Mouse (Mus musculus) left cerebral cortex, adult 18-20 months (tissue): ENCODE results near the gene Cecr2. TPM values are rescaled to one million over a fixed set of nuclear protein-coding genes. Genes with fewer than 3 reads are reported as not detected.
"Not testable (repeated sequence)": the region's sequence is repeated elsewhere in the genome, so short reads cannot be mapped to it uniquely, and the experiment has no call there.

Experiments
- DNase-seq, 2 experiments: peaks; one replicate each; pipeline ENCODE4 v3.0.0; 2021 to 2022; ENCODE audit warnings: low spot score in 2 of 2, mixed read lengths in 1 of 2
- long read RNA-seq, 2 experiments: library from polyadenylated mRNA; stranded (forward); transcript quantifications; one replicate each; pipeline ENCODE4 v2.0.0; 2021
- total RNA-seq, 2 experiments: library from RNA; stranded (reverse); gene quantifications; 2 replicates each; pipeline ENCODE4 v1.2.3; 2021

Gene Cecr2
- total RNA-seq = 1 to 10 TPM; 2.7 to 3.9 TPM
- long read RNA-seq, experiment 1, partial matches to known transcripts = 0 of 3 reads
- long read RNA-seq, experiment 1, other reads (novel, unspliced or antisense) = 2 of 3 reads
- long read RNA-seq, experiment 2 = 0 reads

- peak; percentile 35 to 47 for DNase-seq
Measured at GRCm38 (mm10) chr6:120665816-120666760, at the start of gene Cecr2. Cecr2 (plus strand) TSS chr6:120666369.

GRCm38 (mm10) chr6:120617586-120617985 is 48.6 kb upstream of the Cecr2 start:
- DNase-seq = no peak

GRCm38 (mm10) chr6:120618518-120619402 is 47.4 kb upstream of the Cecr2 start:
- no peak for DNase-seq

- no peak for DNase-seq
Measured at GRCm38 (mm10) chr6:120620193-120620592, 46.0 kb upstream of the Cecr2 start.

- DNase-seq = no peak
Measured at GRCm38 (mm10) chr6:120625081-120625480, 41.1 kb upstream of the Cecr2 start.

GRCm38 (mm10) chr6:120627096-120627495 is 39.1 kb upstream of the Cecr2 start:
- DNase-seq = no peak

GRCm38 (mm10) chr6:120628963-120629362 is 37.2 kb upstream of the Cecr2 start:
- no peak for DNase-seq

GRCm38 (mm10) chr6:120635391-120636028 is 30.7 kb upstream of the Cecr2 start:
- DNase-seq = no peak

- DNase-seq = no peak
Measured at GRCm38 (mm10) chr6:120639547-120639946, 26.6 kb upstream of the Cecr2 start.

- no peak for DNase-seq
Measured at GRCm38 (mm10) chr6:120641866-120642378, 24.2 kb upstream of the Cecr2 start.

- no peak for DNase-seq
Measured at GRCm38 (mm10) chr6:120643776-120644175, 22.4 kb upstream of the Cecr2 start.

GRCm38 (mm10) chr6:120644346-120645299 is 21.5 kb upstream of the Cecr2 start:
- no peak for DNase-seq

GRCm38 (mm10) chr6:120647246-120648028 is 18.7 kb upstream of the Cecr2 start:
- not testable (repeated sequence) for DNase-seq

GRCm38 (mm10) chr6:120648205-120648604 is 18.0 kb upstream of the Cecr2 start:
- no peak for DNase-seq

- no peak for DNase-seq
Measured at GRCm38 (mm10) chr6:120652666-120653065, 13.5 kb upstream of the Cecr2 start.

- DNase-seq = no peak
Measured at GRCm38 (mm10) chr6:120655702-120656101, 10.5 kb upstream of the Cecr2 start.

- no peak for DNase-seq
Measured at GRCm38 (mm10) chr6:120658848-120659247, 7.3 kb upstream of the Cecr2 start.

GRCm38 (mm10) chr6:120665415-120665815 is 754 bp upstream of the Cecr2 start:
- DNase-seq = peak; percentile 9 to 24
